Mouse (Mus musculus) right cerebral cortex, adult 2 months (tissue): Measurements from ENCODE around the gene Rgs7.

Source experiments
- DNase-seq, 2 experiments: peaks; one replicate each; pipeline ENCODE4 v3.0.0; 2021 to 2022; ENCODE audit warnings: low spot score in 2 of 2

The Rgs7 gene

GRCm38 (mm10) chr1:175028716-175029204 lies 463.5 kb downstream of the Rgs7 start:
- no peak for DNase-seq

- DNase-seq, result no peak
Measured at GRCm38 (mm10) chr1:175028267-175028666, 464.0 kb downstream of the Rgs7 start.

GRCm38 (mm10) chr1:175025781-175026309 lies 466.5 kb downstream of the Rgs7 start:
- no peak for DNase-seq

GRCm38 (mm10) chr1:175024136-175024535 lies 468.2 kb downstream of the Rgs7 start:
- no peak for DNase-seq
